Mouse (Mus musculus): ENCODE measurements around the gene Epo.

Epo gene

GRCm38 (mm10) chr5:137539291-137539801, 6.3 kb upstream of the Epo start:
- DNase-seq = no peak

DNA sequence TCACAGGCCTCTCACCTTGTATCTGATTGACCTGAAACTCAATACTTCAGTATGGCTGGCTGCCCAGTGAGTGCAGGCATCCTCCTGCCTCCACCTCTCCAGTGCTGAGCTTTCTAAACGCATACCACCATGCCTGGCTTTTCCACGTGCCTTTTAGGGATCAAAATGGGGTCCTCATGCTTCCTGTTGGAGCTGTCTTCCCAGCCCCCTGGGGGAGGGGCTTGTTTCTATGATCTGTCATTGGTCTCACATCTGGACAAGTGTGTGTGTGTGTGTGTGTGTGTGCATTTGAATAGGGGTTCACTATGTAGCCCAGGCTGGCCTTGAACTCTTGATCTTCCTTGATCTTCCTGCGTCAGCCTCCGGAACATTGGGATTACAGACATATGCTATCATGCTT, 4.4 kb upstream of the Epo start:
- DNase-seq = no peak

- DNase-seq = no peak
These were observed 2.3 kb upstream of the Epo start for GRCm38 (mm10) chr5:137535318-137535717.

DNA sequence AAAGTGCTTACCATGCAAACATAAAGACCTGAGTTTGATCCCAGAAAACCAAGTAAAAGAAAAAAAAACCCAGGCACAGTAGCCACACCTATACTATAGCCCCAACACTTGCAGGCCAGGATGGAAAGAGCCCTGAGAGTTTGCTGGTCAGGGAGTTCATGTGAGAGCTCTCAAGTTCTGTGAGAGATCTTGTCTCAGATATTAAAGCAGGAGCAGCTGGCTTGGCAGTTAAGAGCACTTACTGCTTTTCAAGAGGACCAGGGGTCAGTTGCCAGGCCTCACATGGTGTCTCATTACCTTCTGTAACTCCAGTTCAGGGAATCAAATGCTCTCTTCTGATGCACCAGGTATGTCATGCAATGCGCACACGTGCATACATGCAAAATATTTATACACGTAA, 1.7 kb upstream of the Epo start:
- DNase-seq = no peak

GRCm38 (mm10) chr5:137532808-137533116, 280 bp downstream of the Epo start:
- no peak for DNase-seq

DNA sequence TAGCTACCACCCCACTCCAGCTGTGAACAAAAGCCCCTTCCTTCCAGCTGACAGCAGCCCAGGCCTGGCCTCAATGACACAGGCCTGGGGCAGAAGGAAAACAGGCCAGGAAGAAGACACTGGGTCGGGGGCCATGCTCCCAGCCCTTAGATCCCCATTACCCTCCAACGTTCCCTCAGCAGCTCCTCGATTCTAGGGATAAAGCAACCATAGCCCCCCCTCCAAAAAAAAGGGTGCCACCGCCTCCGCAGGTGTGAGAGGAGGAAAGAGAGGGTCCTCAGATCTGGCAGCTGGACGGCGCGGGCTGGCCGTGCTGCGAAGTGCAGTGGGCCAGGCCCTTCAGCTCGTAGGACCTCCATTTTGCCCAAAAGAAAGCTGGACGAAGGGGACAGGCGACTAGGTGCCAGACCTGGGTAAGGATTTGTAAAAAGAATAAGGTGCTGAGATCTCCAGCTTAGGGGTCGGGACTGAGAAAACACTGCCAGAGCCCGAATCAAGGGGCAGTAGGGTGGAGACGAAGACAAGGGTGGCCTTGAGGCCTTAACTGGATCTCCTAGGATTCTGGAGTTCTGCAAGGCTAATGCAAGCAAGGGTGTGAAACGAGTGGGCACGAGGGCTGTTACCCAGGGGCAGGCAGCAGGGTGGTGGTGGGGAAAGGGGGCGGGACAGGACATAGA, 773 bp downstream of the Epo start:
- no peak for DNase-seq

DNA sequence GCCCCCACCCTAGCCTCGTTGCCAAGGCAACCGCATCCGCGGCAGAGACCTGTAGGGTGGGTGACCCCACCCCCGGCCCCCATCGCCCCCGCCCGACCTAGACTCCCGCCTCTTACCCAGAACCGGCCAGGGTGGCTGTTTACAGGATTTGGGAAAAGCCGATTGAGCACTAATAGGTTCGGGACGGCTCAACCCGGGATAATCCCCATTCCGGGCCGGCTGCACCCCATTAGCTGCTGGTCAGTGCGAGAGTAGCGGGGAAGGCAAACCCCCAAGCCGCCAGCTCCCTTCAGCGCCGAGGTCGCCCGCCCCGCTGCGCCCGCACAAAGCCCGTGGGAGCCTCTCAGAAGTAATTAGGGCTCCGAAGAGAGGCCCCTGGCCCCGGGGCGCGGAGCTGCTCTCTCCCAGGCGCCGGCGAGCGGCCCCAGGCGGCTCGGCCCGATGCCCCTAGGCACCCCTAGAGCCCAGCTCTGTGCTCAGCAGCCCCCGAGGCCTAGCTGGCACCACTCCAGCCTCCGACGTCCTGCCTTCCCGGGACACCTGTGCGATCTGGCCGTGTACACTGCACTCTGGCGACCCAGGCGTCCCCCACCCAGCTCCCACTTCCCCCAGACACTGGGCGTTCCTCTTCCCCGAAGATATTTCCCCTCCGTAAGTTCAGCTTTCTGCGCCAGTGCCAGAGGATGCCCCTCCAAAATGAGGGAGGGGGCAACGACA, 1.5 kb downstream of the Epo start:
- DNase-seq = no peak

GRCm38 (mm10) chr5:137530588-137531413, 2.2 kb downstream of the Epo start:
- DNase-seq = peak; percentile 69

GRCm38 (mm10) chr5:137530075-137530474, 3.0 kb downstream of the Epo start:
- no peak for DNase-seq

GRCm38 (mm10) chr5:137529221-137529995, 3.6 kb downstream of the Epo start:
- DNase-seq = no peak

GRCm38 (mm10) chr5:137528247-137528968, 4.6 kb downstream of the Epo start:
- peak; percentile 6 for DNase-seq

- peak; percentile 10 for DNase-seq
These were observed 5.6 kb downstream of the Epo start for GRCm38 (mm10) chr5:137527413-137527812.

GRCm38 (mm10) chr5:137526192-137526936, 6.7 kb downstream of the Epo start:
- DNase-seq = peak; percentile 60

DNA sequence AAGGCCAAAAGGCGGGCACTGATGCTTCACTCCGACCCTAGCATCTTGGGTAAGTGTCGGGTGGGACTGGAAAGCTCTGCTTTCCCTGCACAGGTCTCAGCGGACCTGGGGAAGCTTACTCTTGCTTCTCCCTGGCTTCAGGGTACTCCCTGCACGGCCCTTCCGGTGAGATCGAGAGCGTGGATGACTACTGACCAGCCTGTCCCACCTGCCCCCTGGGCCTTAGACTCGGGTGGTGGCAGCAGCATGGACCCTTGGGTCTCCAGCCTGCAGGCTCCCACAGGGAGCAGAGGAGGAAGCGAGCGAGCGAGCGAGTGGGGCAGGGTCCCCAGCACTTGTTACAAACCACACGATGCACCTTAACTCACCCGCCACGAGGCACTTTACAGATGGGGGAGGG, 7.5 kb downstream of the Epo start:
- peak; percentile 3 for DNase-seq

- DNase-seq = no peak
These were observed 8.4 kb downstream of the Epo start for GRCm38 (mm10) chr5:137524671-137525070.

DNA sequence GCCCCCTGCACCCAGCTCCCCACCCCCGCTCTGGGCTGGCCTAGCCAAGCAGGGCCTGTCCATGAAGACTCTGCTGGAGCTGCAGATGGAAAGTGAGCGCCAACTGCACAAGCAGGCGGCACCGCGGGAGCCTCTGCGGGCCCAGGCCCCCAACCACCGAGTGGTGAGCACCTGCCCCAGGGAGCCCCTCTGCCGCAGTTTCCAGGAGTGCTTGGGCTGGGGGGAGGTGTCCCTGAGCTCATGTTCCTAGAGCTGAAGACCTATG, 8.9 kb downstream of the Epo start:
- no peak for DNase-seq

DNA sequence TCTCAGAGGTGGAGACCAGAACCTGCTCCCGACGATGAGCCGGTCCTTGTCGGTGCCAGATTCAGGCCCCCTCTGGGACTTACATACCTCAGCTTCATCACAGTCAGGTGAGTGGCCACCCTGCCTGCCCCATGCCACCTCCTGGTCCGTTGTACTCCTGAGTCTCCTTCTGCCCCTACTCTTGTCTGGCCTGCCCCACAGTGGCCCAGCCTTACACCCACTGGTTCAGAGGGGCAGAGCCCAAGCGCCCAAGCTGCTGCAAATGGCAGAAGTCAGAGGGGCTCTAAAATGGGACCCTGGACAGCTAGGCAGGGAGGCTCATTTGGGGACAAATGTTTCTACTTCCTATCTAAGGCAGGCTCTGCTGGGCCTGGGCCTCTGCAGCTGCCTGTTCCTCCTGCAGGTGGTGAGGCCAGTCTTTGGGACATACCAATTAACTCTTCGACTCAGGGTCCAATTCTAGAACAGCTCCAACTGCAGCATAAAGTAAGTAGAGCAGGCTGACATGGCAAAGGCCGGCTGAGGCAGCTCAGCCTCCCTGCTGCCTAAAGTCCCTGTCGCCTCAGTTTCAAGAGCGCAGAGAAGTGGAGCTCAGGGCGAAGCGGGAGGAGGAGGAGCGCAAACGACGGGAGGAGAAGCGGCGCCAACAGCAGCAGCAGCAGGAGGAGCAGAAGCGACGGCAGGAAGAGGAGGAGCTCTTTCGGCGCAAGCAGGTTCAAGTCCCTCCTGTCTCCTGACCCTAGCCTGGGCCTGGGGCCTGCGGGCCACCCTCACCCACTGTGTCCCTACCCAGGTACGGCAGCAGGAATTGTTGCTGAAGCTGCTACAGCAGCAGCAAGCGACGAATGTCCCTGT, 9.4 kb downstream of the Epo start:
- no peak for DNase-seq

DNA sequence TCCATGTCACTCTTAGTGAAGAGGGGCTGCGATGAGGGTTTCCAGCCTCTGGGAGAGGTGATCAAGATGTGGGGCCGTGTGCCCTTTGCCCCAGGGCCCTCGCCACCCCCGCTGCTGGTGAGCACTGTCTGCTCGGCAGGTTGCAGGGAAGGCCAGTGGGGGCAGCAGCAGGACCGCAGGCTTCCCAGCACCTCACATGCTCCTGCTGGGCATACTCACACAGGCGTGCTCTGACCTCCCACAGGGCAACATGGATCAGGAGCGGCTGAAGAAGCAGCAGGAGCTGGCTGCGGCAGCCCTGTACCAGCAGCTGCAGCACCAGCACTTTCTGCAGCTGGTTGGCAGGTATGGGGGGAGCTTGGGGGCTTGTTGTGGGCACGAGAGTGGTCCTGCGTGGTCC, 10.3 kb downstream of the Epo start:
- no peak for DNase-seq

DNA sequence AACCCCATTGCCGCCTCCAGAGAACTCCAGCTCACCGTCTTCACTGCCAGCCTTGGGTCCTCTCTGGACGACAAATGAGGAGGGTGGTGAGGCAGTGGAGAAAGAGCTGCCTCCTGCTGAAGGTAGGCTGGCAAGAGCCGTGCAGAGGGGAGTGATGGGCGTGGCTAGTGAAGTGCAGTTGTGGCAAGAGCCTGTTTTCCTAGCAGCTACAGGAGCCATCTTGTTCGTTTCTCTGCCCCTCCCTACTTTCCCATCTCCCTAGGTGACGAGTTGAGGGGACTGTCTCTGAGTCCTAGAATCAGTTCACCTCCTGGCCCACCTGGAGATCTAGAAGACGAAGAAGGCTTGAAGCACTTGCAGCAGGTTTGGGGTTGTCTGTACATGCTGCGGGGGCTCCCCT, 11.2 kb downstream of the Epo start:
- no peak for DNase-seq

- DNase-seq = peak; percentile 4
These were observed 13.1 kb downstream of the Epo start for GRCm38 (mm10) chr5:137519691-137520550.

Data from kidney, adult 11 months (tissue).